Mouse (Mus musculus): ENCODE results near the gene Macc1. TPM values are rescaled to one million over a fixed set of nuclear protein-coding genes. Genes with fewer than 3 reads are reported as not detected.

Gene Macc1
- total RNA-seq, 2 experiments from 2014 or later, result not detected

DNA sequence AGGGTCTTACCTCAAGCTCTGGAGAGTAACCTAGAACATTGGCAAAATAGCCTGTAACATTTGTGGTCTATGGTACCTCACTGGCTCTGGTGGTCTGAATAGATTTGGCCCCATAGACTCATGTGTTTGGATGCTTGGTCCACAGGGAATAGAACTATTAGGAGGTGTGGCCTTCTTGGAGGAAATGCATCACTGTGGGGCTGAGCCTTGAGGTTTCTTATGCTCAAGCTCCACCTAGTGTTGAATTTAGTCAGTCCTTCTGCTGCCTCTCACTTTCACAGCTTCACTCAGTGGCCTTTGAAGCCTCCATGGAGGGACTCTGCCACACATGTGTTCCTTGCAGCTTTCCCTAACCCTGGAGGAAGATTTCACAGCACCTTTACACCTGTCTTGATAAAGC is 156.2 kb downstream of the Macc1 start:
- intact Hi-C loops (cut with DNase I), result no loop called here
- DNase-seq, result no peak

DNA sequence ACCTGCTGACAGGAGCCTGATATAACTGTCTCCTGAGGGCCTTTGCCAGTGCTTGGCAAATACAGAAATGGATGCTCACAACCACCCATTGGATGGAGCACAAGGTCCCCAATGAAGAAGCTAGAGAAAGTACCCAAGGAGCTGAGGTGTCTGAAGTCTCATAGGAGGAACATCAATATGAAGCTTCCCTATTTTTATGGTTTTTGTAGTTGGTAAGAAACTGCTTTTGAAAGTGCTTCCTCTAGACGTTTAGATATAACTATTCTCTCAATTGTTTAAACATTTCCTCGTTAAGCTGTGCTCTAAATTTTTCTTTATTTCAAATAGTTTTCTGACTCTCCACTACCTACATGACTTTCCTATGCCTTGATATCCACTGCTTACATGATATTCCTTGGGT is 169.2 kb downstream of the Macc1 start:
- intact Hi-C loops (cut with DNase I), result no loop called here
- no peak for DNase-seq

- intact Hi-C loops (cut with DNase I), result no loop called here
These were observed 170.0 kb downstream of the Macc1 start for GRCm38 (mm10) chr12:119483922-119484631.

DNA sequence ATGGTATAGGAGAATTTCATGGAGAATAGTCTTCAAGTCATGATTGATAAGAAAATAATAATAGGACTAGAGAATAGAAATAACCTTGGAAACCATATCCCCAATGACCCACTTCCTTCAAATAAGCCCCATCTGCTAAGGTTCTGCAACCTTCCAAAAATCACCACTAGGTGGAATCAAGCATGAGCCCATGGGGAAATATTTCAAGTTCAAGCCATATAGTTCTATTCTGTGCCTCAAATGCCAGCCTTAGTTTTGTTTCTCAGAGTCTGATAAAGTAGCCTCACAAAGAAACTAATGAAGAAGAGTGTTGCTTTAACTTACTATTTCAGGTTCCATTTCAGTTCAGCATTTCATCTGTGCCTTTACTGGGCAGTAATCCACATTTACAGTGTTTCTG is 197.1 kb downstream of the Macc1 start:
- no peak for DNase-seq
- intact Hi-C loops (cut with DNase I), result no loop called here

More at GRCm38 (mm10) chr12:119483922-119484631, 170.0 kb downstream of the Macc1 start:
- DNase-seq, result no peak

Other genes with a start within 250 kb of the Macc1 start
- 1 to 10 TPM; 1.8 to 2.3 TPM for gene Itgb8, start 75.5 kb upstream of the Macc1 start, total RNA-seq (2021)

Measured in heart, postnatal 14 days (tissue).